Mouse (Mus musculus): ENCODE measurements around the gene Tmem151b. TPM values are rescaled to one million over a fixed set of nuclear protein-coding genes. Genes with fewer than 3 reads are reported as not detected.

Gene Tmem151b
- polyA plus RNA-seq, 1 experiment from 2014 or later: 10.1 TPM

- Histone ChIP-seq H3K9ac (no peak overlapping the region), H3K27me3 (peaks cover 46% of the 10 kb centered on the region), H3K4me2 (peak overlapping the region; percentile 85), H3K4me1 (peaks cover 39% of the 10 kb centered on the region), H3K4me3 (peak overlapping the region; percentile 71; the same call in 1 of the 2 replicates), H3K9me3 (no peaks in the 10 kb centered on the region), H3K27ac (no peak overlapping the region), H3K36me3 (peaks cover 12% of the 10 kb centered on the region)
- 27% methylated on average over 5 of the region's 5 CpGs for WGBS
- ATAC-seq (ENCODE audit: insufficient number of reproducible peaks, insufficient read depth, low FRiP score, low TSS enrichment, low read depth): no peak
Observed at GRCm38 (mm10) chr17:45550253-45550652, 776 bp upstream of the Tmem151b start.

GRCm38 (mm10) chr17:45548541-45549512 is 650 bp downstream of the Tmem151b start:
- Histone ChIP-seq H3K27ac (peak overlapping the region; percentile 69), H3K4me2 (peak overlapping the region; percentile 85), H3K4me1 (peaks cover 46% of the 10 kb centered on the region), H3K27me3 (peaks cover 53% of the 10 kb centered on the region), H3K4me3 (peak overlapping the region; percentile 71), H3K9me3 (no peaks in the 10 kb centered on the region), H3K36me3 (peaks cover 24% of the 10 kb centered on the region), H3K9ac (peak overlapping the region; percentile 85)
- ATAC-seq (ENCODE audit: insufficient number of reproducible peaks, insufficient read depth, low FRiP score, low TSS enrichment, low read depth): peak; percentile 54; the same call in 1 of the 2 replicates
- 3% methylated on average over 48 of the region's 68 CpGs for WGBS

- Histone ChIP-seq H3K27ac (no peak overlapping the region), H3K36me3 (peaks cover 27% of the 10 kb centered on the region), H3K27me3 (peaks cover 64% of the 10 kb centered on the region), H3K9ac (no peak overlapping the region), H3K9me3 (no peaks in the 10 kb centered on the region), H3K4me1 (peaks cover 47% of the 10 kb centered on the region), H3K4me2 (no peak overlapping the region), H3K4me3 (peak overlapping the region; percentile 71; the same call in 1 of the 2 replicates)
- no peak for ATAC-seq (ENCODE audit: insufficient number of reproducible peaks, insufficient read depth, low FRiP score, low TSS enrichment, low read depth)
- 77% methylated on average over 5 of the region's 5 CpGs for WGBS
Observed at GRCm38 (mm10) chr17:45547461-45548190, 1.9 kb downstream of the Tmem151b start.

- no peaks in the 10 kb centered on the region for H3K9me3 ChIP-seq
- peaks cover 69% of the 10 kb centered on the region for H3K27me3 ChIP-seq
- H3K36me3 ChIP-seq: peaks cover 27% of the 10 kb centered on the region
- H3K9ac ChIP-seq: no peak overlapping the region
- ATAC-seq (ENCODE audit: insufficient number of reproducible peaks, insufficient read depth, low FRiP score, low TSS enrichment, low read depth): no peak
- H3K27ac ChIP-seq: no peak overlapping the region
- WGBS: 73% methylated on average over 16 of the region's 16 CpGs
- H3K4me2 ChIP-seq: no peak overlapping the region
- H3K4me1 ChIP-seq: peaks cover 45% of the 10 kb centered on the region
- no peak overlapping the region for H3K4me3 ChIP-seq
Observed at GRCm38 (mm10) chr17:45546941-45547340, 2.5 kb downstream of the Tmem151b start.

GRCm38 (mm10) chr17:45545278-45545961 is 4.1 kb downstream of the Tmem151b start:
- H3K4me3 ChIP-seq: peak overlapping the region; percentile 21
- H3K9ac ChIP-seq: 0 out of 2 replicates have a peak overlapping the region, but pooled peaks have one; percentile 16
- H3K27ac ChIP-seq: no peak overlapping the region
- H3K36me3 ChIP-seq: peaks cover 27% of the 10 kb centered on the region
- peaks cover 42% of the 10 kb centered on the region for H3K4me1 ChIP-seq
- WGBS: 21% methylated on average over 74 of the region's 74 CpGs
- no peaks in the 10 kb centered on the region for H3K9me3 ChIP-seq
- no peak for ATAC-seq (ENCODE audit: insufficient number of reproducible peaks, insufficient read depth, low FRiP score, low TSS enrichment, low read depth)
- H3K4me2 ChIP-seq: peak overlapping the region; percentile 40
- H3K27me3 ChIP-seq: peaks cover 80% of the 10 kb centered on the region

GRCm38 (mm10) chr17:45544873-45545277 is 4.6 kb downstream of the Tmem151b start:
- 0 out of 2 replicates have a peak overlapping the region, but pooled peaks have one; percentile 40 for H3K9ac ChIP-seq
- WGBS: 22% methylated on average over 46 of the region's 46 CpGs

GRCm38 (mm10) chr17:45544001-45544872 is 5.2 kb downstream of the Tmem151b start:
- Histone ChIP-seq H3K9me3 (no peaks in the 10 kb centered on the region), H3K9ac (0 out of 2 replicates have a peak overlapping the region, but pooled peaks have one; percentile 40), H3K36me3 (peaks cover 27% of the 10 kb centered on the region), H3K4me1 (peaks cover 34% of the 10 kb centered on the region), H3K4me3 (peak overlapping the region; percentile 21; the same call in 1 of the 2 replicates), H3K27ac (no peak overlapping the region), H3K27me3 (peaks cover 92% of the 10 kb centered on the region), H3K4me2 (0 out of 2 replicates have a peak overlapping the region, but pooled peaks have one; percentile 40)
- WGBS: 15% methylated on average over 24 of the region's 24 CpGs
- ATAC-seq (ENCODE audit: insufficient number of reproducible peaks, insufficient read depth, low FRiP score, low TSS enrichment, low read depth): no peak

More at GRCm38 (mm10) chr17:45544873-45545277, 4.6 kb downstream of the Tmem151b start:
- peaks cover 86% of the 10 kb centered on the region for H3K27me3 ChIP-seq
- peaks cover 27% of the 10 kb centered on the region for H3K36me3 ChIP-seq
- peak overlapping the region; percentile 21 for H3K4me3 ChIP-seq
- H3K27ac ChIP-seq: no peak overlapping the region
- no peak for ATAC-seq (ENCODE audit: insufficient number of reproducible peaks, insufficient read depth, low FRiP score, low TSS enrichment, low read depth)
- H3K4me2 ChIP-seq: peak overlapping the region; percentile 40
- no peaks in the 10 kb centered on the region for H3K9me3 ChIP-seq
- peaks cover 37% of the 10 kb centered on the region for H3K4me1 ChIP-seq

- H3K36me3 ChIP-seq: peaks cover 27% of the 10 kb centered on the region
- 26% methylated on average over 1 of the region's 1 CpGs for WGBS
- H3K4me1 ChIP-seq: peaks cover 26% of the 10 kb centered on the region
- H3K4me3 ChIP-seq: no peak overlapping the region
- ATAC-seq (ENCODE audit: insufficient number of reproducible peaks, insufficient read depth, low FRiP score, low TSS enrichment, low read depth): no peak
- no peak overlapping the region for H3K9ac ChIP-seq
- H3K27ac ChIP-seq: no peak overlapping the region
- H3K27me3 ChIP-seq: peaks cover 96% of the 10 kb centered on the region
- H3K9me3 ChIP-seq: no peaks in the 10 kb centered on the region
- no peak overlapping the region for H3K4me2 ChIP-seq
Observed at GRCm38 (mm10) chr17:45543115-45543514, 6.4 kb downstream of the Tmem151b start.

- Histone ChIP-seq H3K27ac (no peak overlapping the region), H3K9me3 (no peaks in the 10 kb centered on the region), H3K4me3 (no peak overlapping the region), H3K4me1 (peaks cover 23% of the 10 kb centered on the region), H3K36me3 (peaks cover 27% of the 10 kb centered on the region), H3K4me2 (no peak overlapping the region), H3K9ac (no peak overlapping the region), H3K27me3 (peaks cover 96% of the 10 kb centered on the region)
- ATAC-seq (ENCODE audit: insufficient number of reproducible peaks, insufficient read depth, low FRiP score, low TSS enrichment, low read depth): no peak
- 76% methylated on average over 2 of the region's 2 CpGs for WGBS
Observed at GRCm38 (mm10) chr17:45542705-45543104, 6.8 kb downstream of the Tmem151b start.

GRCm38 (mm10) chr17:45542129-45542528 is 7.3 kb downstream of the Tmem151b start:
- peaks cover 23% of the 10 kb centered on the region for H3K4me1 ChIP-seq
- no peak overlapping the region for H3K4me2 ChIP-seq
- no peak overlapping the region for H3K9ac ChIP-seq
- H3K27ac ChIP-seq: no peak overlapping the region
- H3K4me3 ChIP-seq: no peak overlapping the region
- no peak for ATAC-seq (ENCODE audit: insufficient number of reproducible peaks, insufficient read depth, low FRiP score, low TSS enrichment, low read depth)
- H3K9me3 ChIP-seq: no peaks in the 10 kb centered on the region
- H3K36me3 ChIP-seq: peaks cover 27% of the 10 kb centered on the region
- 36% methylated on average over 6 of the region's 6 CpGs for WGBS
- peaks cover 90% of the 10 kb centered on the region for H3K27me3 ChIP-seq
